Mouse (Mus musculus) erythroid progenitor cell, adult 5-6 weeks (primary cell): ENCODE data around the gene Adh1. TPM values are rescaled to one million over a fixed set of nuclear protein-coding genes. Genes with fewer than 3 reads are reported as not detected.

ENCODE experiments used
- ATAC-seq: replicated peaks from 2 replicates; pipeline ENCODE4 v1.8.0; 2016; ENCODE audit warnings: moderate number of reproducible peaks, mild to moderate bottlenecking, moderate TSS enrichment, inconsistent platforms; ENCODE audit not compliant: poor library complexity, low FRiP score, severe bottlenecking
- total RNA-seq, 2 experiments: library from RNA; stranded (forward) in 1 of 2; stranded (reverse) in 1 of 2; fragments of 150-400 nt in 1 of 2; fragments of 186-747, 209-891 nt in 1 of 2; gene quantifications; 2 replicates each; pipeline versions ENCODE4 v1.2.3 to v1.2.4; 2015 to 2017; ENCODE audit warnings: low replicate concordance in 2 of 2

The Adh1 gene
- total RNA-seq (2015; ENCODE audit: low replicate concordance) (not detected in 2 replicates), total RNA-seq (2017; ENCODE audit: low replicate concordance) (1.7 TPM in 1 of 2 replicates, not detected in the other)

DNA sequence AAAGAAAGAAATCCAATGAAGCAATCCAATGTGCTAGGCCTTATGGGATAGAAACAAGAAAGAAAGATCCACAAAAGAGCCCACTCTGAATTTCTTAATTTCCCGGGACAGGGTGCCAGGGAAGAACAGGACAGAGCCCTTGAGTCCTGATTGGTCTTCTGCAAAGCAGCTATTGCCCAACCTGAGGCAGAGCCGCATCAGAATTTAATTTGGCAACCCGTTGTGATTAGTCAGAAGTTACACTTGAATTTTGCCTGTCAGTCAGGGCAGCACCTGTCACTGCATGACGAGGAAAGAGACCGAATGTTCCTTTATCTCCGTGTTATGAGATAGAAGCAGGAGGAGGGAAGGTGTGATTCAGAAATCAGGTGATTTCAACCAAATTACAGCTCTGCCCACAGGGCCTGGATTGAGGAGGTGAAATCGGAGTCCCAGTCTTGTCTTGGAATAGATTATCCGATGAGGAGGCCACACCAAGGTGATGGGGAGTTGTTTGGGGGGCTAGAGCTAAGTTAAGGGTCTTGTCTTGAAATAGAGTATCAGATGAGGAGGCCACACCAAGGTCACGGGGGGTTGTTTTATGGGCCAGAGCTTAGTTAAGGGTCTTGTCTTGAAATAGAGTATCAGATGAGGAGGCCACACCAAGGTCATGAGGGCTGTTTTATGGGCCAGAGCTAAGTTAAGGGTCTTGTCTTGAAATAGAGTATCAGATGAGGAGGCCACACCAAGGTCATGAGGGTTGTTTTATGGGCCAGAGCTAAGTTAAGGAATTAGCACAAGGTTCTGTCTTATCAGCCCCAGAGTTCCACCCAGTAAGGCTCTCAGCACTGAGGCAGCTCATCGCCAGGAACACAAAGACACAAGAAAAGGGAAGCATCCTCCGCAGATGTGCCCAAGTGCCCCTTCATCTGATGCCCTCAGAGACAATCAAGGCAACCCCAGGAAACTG lies at the start of gene Adh1:
Gene Adh1, plus strand, starts transcription at position 271 of the 949 bp plus-strand sequence.
- ATAC-seq: no peak

DNA sequence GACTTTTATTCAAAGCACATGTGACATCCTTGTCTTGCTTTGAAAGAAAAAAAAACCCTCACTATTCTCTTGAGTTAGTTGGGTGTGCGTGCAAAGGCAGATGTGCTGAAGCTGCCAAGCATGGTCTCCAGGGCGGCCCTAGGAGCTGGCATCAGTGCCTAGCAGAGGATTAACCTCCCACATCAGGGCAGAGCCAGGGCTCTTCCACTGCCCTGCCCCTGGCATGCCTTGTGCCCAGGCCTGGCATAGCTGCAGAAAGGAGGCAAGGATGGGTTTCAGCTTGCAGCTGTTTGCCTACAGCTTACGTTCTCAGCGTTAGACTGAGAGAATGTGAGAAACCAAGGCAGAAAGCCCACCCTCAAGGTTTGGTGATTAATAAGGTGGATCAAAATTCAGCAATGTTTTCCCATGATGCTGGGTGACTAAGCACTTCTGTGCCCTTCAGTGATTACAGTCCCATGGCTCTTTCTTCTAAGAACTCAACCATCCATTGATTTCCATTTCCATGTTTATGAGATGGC lies 48.3 kb upstream of the Adh1 start:
- ATAC-seq: no peak

DNA sequence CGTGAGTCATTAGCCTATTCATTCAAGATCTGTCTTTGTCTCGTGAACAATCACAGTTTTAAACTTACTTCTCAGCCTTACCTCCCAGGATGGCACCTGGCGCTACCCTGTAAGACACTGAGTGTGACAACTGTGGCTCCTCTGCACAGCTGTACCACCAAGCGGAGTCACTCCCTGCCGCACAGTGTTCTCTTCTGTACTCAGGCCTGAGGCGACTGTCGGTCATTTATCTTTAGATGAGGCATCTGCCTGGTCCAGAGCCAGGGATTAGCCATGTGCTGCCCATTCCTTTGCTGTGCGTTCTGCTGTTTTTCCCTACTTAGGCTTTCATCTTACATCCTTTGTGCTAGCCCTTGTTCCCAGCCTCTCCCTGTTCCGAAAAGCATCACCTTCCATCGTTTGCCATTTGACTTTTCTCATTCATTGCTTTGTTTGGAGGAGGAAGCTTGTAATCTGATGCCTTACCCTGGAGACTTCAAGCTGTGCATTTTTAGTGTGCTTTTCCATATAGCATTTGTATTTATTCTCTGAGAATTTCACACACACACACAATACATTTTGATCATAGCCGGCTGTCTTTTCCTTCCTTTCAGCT lies 45.3 kb upstream of the Adh1 start:
- no peak for ATAC-seq

DNA sequence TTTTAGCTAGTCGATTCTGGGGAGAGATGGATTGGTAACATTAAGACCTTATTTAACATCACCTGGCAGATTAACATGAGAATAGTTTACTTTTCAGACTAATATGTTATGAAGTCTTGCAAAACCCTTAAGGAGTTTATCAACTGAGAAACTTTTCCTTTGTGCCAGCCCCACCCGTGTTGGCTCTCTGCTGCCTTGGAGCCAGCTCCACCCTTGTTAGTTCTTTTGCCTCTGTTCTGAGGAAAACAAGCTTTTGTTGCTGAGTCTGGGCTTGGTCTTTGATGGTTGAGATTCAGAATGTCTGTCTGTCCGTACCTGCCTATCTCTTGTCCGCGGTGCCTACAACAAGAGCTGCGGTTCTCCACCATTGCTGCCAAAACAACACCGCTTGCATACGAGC lies 44.7 kb upstream of the Adh1 start:
- no peak for ATAC-seq

DNA sequence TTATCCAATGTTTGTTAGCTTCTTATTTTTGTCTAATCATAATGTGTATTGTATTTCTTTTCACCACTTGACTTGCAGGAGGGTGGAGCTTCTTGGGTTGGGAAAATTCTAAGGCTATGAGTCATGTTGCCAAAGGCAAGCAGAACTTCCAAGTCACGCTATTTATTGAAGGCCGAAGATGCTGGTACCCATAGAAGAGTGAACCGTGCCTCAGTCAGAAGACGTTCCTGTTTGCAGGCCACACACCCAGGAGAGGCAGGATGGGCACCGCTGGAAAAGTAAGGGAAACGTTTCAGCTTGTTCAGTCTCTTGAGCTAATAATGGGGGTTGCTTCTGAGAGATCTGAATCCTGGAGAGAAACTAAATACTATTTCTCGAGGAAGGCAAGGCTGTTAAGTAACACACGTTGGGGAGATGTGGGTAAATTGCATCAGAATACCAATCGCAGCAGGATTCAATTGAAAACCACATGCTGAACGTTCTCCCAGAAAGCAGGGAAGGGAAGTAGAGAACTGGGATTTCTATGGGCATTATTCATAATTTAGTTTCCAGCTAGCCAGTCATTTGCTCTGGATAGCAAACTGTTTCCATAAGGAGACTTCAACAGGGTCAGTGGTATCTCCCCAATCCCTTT lies 43.0 kb upstream of the Adh1 start, which contains the start of gene Adh7:
Gene Adh7, plus strand, starts transcription at position 130 of the 634 bp plus-strand sequence.
- no peak for ATAC-seq

DNA sequence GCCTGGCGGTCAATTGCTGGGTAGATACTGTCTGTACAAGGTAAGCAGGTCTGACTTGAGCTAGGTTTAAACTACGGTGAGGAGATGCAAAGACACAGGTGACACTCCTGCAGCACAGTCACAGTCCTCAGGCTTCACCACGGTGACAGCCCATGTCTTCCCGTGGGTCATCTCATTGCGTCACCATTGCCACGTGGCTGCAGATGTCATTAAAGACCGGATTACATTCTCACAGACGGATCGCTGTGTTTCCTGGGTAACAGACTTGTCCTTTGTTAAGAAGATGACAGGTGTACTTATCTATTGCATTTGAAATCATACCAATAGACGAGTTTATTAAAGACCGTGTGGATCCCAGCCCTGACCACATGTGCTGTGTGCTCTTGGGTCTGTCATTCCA lies 39.7 kb upstream of the Adh1 start:
- ATAC-seq: no peak

DNA sequence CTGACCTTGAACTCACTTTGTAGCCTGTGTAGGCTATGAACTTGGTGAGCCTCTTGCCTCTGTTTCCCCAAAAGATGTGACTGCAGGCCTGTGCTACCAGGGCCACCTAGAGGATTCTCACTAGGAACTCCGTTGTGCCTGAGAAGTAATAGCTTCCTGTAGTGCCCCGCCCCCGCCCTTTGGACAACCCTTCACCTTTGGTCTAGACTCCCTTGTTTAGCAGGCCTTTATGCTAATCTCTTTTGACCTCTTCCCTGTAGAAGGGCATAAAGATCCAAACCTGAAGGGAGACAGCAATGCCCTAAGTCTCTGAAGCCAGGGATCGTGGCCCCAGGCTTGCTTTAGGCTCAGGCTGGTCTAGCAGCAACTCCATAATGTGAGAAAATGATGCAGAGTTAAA lies 38.3 kb upstream of the Adh1 start:
- no peak for ATAC-seq

DNA sequence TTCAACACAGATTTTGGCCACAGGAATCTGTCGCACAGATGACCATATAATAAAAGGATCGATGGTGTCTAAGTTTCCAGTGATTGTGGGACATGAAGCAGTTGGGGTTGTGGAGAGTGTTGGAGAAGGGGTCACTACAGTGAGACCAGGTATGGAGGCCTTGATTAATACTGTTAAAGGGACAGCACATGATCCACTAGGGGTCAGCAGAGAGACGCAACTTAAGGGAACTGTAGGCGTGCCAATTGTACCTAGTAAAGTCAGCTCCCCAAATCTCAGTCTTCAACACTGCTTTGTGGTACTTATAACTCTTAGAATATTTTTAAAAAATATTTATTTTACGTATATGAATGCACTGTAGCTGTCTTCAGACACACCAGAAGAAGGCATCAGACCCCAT lies 37.8 kb upstream of the Adh1 start:
- no peak for ATAC-seq

DNA sequence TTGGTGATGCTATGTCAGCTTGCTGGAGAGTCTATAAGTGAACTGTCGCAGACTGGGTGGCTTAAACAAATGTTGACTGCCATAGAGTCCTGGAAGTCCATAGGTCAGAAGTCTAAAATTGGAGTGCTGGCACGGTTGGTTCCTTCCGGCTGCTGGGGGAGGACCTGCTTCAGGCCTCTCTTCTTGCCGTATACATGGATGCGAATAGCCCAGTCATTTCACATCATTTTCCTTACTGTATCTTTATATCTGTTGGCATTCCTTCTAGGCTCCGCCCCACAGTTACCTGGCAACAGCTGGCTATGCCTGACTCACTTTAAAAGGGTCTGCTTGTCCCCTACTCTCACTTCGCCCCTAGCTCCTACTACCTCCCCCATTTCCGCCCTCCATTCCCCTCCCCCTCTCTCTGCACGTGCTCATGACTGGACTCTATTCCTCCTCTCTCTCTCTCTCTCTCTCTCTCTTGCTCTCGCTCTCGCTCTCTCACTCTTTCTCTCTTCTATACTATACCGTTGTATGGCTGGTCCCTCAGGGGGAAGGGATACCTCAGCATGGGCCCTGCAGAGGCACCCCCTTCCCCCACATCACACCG lies 36.3 kb upstream of the Adh1 start:
- no peak for ATAC-seq

DNA sequence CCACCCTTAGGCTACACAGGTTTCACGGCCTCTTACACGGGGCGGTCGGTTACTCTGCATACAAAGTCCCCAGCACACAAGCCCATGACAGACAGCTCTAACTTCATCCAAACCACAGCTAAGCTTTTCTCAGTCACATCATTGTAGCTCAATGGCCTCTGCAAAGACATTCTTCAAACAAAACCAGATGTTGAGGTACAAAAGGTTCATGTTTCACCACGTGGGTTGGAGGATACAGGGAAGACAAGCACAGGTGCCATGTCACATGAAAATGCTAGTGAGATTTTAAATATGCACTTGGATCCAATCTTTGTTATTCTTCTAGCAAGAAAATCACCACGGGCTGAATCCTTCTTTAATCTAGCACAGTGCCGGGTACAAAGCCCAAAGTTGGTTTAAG lies 35.5 kb upstream of the Adh1 start:
- no peak for ATAC-seq

DNA sequence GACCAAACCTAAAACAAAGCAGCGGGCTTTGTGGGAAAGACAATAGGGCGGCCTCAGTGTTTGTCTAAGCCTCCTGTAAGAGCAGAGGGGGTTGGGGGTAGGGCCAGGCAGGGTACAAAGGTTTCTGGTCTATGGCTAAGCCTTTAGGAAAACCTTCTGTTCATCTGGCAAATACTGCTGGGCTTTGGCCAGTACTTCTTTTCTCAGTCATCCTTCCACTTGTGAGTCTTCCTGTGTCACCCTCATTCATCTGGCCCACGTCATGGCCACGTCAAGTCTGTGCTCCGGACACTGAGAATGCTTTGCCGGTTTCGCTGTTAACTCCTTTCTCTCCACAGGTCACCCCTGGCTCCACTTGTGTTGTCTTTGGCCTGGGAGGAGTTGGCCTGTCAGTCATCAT lies 34.9 kb upstream of the Adh1 start:
- no peak for ATAC-seq

DNA sequence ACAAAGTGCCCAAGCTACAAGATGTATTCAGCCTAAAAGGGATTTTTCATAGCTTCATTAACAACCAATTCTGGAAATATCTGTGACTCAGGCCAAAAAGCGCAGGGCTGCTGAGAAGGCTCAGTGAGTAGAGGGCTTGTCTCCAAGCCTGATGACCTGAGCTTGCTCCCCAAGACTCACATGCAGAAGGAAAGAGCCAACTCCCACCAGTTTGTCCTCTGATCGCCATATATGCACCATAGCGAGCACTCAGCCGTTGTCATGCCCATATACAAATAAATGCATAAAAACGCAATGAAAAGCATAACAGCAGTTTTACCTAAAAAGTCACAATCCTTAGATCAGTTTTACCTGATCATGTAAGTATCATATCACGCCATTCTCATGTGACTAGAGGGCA lies 34.3 kb upstream of the Adh1 start:
- ATAC-seq: no peak

DNA sequence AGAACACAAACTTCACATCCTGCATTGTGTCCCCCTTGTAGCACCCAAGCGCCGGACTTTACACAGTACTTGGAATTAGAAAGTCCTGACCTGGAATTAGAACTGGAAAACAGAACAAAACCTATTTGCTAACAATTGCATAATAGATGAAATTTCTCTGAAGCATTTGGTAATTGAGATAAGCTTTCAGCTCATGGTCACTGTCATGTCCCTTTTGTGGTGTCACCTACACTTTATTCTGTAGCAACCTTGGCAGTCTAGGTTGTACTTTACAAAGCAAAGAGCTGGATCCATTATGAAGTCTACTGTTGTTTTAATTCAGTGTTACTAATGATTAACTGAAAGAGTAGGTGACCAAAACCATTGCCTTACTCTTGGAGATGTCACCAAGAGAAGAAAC lies 33.7 kb upstream of the Adh1 start:
- no peak for ATAC-seq

DNA sequence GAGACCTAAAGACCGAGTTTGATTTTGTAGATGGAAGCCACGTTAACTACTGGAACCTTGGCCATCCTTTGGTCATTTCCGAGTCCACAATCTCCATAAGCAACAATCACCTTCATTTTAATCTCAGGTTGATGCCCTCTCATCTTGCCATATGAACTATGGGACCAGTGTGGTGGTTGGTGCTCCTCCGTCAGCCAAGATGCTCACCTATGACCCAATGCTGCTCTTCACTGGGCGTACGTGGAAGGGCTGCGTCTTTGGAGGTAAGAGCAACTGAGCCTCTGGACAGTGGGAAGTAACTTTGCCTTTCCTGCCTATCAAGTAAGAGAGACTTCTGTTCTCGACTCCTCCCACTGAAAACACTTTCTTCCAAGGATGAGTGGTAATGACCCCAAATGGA lies 33.0 kb upstream of the Adh1 start:
- ATAC-seq: no peak

DNA sequence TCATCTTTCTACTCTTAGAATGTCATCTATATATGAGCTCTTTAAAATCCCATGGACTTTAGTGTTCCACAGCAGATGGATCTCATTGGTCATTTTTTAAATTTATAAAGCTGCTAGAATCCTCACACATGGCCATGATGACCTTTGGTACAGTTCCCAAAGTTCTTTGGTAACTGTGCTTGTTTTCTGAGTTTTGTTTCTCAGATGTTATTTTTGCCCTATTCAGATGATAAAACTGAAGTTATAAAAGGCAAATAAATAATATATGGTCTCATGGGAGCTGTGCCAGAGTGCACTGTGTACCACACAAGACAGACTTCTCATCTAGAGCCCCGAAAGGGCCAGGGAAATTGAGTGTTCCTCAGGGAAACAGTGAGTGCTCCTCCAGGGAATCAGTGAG lies 31.3 kb upstream of the Adh1 start:
- ATAC-seq: no peak

DNA sequence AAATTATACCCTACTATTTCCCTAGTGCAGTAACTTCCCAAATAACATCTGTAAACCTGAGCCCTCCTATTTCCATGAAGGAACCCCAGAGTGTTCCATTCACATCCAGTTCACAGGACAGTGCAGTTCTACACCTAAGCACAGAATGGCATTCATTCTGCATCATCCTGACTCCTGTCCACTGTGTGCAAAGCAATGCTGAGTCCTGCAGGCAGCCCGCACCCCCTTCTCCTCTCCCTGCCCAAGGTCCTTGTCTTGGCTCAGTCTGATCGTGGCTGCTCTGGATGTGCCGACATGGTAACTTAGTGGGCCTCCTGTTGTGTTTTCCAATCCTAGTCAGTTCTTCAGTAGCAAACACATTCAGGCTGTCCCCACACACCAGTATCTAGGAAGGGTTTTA lies 30.5 kb upstream of the Adh1 start:
- ATAC-seq: no peak

DNA sequence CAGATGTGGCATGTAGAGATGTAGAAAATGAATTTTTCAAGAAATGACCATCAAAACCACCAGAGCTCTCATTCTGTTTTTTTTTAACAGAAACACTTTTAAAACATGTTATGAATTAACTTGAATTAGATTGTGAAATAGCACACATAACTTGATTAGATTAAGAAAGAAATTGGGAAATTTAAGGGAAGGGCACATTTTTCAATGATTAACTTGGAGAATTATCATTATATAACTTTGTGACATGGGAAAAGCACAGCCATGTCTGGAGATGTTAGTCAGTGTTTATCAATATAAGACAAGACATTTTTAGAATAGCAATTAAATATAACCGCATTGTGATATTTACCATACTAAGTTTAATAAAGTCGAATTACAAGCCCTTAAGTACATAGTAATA lies 29.3 kb upstream of the Adh1 start:
- no peak for ATAC-seq

DNA sequence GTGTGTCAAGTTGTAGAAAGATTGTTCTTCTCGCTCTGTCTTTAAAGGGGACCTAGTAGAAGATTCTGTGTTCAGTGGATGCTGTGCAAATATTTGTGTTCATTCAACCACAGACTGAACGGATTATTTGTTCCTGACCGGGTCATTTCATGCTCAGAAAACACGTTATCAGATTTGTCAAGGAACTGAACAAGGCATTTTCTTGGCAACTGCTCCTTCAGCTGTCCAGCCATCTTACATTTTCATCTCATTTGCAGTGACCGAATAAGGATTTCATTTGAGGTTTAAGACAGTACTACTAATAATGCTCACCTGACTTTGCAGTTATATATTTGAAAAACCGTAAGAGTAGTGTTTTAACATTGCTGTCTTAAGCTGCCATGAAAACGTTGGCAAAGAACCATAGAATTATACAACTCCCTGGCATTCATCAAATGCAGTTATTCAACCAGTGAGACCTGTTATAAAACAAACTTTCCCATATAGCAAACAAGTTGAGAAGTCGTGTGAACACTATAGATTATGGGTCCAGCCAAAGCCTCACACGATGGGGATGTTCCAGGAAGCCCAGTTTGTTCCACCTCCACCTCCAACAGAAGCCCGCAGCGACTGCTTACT lies 24.1 kb upstream of the Adh1 start:
- ATAC-seq: no peak

DNA sequence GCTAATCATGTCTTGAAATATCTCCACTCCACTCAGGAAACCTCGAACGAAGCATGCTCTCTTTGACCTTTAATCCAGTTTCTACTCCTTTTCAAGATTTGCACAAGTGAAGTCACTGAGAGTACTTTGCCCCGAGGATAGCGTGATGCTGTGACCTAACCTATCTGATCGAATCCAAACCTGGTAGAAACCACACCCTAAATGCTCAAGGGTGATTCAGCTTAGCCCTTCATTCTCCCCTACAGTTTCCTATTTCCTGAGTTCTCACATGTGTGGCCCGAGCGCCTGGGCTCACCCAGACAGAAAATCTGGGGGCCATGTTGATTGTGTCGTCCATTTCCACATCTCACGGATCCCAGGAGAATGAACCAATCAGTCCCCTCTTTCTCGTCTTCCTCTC lies 22.7 kb upstream of the Adh1 start:
- ATAC-seq: no peak

DNA sequence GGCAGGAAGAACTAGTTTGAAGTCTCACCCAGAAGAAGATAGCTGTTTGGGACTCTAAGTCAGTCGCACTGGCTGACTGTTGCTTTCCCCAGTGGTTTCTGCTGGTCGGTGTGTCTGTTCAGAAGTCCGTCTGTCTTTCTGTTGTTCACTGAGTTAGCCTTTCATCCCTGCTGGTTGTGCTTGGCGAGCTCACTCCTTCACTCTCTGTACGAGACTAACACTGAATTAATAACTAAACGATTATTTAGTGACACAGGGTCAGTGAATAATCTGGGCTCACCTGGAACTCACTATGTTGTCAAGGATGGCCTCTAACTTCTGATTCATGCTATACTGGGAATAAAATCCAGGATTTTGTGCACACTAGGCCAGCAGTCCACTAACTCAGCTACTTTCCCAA lies 21.3 kb upstream of the Adh1 start:
- no peak for ATAC-seq
